Mouse (Mus musculus): Measurements from ENCODE around the gene Tmppe.

- TF ChIP-seq POLR2A (IDR thresholded peaks at IDR 0.05; ENCODE audit: extremely low read depth, insufficient read depth, low read length) (no peak), CTCF (IDR thresholded peaks at IDR 0.05; ENCODE audit: extremely low read depth, insufficient read depth, low read length) (0 out of 2 replicates have a peak, but pooled peaks have one; percentile 30)
These were observed 11.5 kb upstream of the Tmppe start for GRCm38 (mm10) chr9:114389371-114389904.

Data from cortical plate, adult 2 months (tissue).